Mouse (Mus musculus): Measurements from ENCODE around the gene Krtap4-7. TPM values are rescaled to one million over a fixed set of nuclear protein-coding genes. Genes with fewer than 3 reads are reported as not detected.

Krtap4-7 gene
- polyA plus RNA-seq, 1 experiment from 2014 or later, result not detected

Other genes starting within 250 kb of the Krtap4-7 start
- not detected in 2 replicates for gene Krt12, start 221.8 kb downstream of the Krtap4-7 start, polyA plus RNA-seq (2015; fragmentation: Nextera tagmentation; extraction: Ambion mirVana)
- 64.3 and 72.9 TPM in 2 replicates for gene Krt20, start 205.9 kb downstream of the Krtap4-7 start, polyA plus RNA-seq (2015; fragmentation: Nextera tagmentation; extraction: Ambion mirVana)
- 12.2 and 13.1 TPM in 2 replicates for gene Krt23, start 151.0 kb downstream of the Krtap4-7 start, polyA plus RNA-seq (2015; fragmentation: Nextera tagmentation; extraction: Ambion mirVana)
- not detected in 2 replicates for gene Krt39, start 122.8 kb downstream of the Krtap4-7 start, polyA plus RNA-seq (2015; fragmentation: Nextera tagmentation; extraction: Ambion mirVana)
- not detected in 2 replicates for gene Krt40, start 100.9 kb downstream of the Krtap4-7 start, polyA plus RNA-seq (2015; fragmentation: Nextera tagmentation; extraction: Ambion mirVana)
- gene Krtap3-3, start 93.2 kb downstream of the Krtap4-7 start, polyA plus RNA-seq (2015; fragmentation: Nextera tagmentation; extraction: Ambion mirVana), result not detected in 2 replicates
- not detected in 2 replicates for gene Krtap3-2, start 87.2 kb downstream of the Krtap4-7 start, polyA plus RNA-seq (2015; fragmentation: Nextera tagmentation; extraction: Ambion mirVana)
- not detected in 2 replicates for gene Gm11939, start 84.6 kb downstream of the Krtap4-7 start, polyA plus RNA-seq (2015; fragmentation: Nextera tagmentation; extraction: Ambion mirVana)
- gene Krtap3-1, start 77.5 kb downstream of the Krtap4-7 start, polyA plus RNA-seq (2015; fragmentation: Nextera tagmentation; extraction: Ambion mirVana), result 0.30 TPM in 1 of 2 replicates, not detected in the other
- not detected in 2 replicates for gene Krtap1-5, start 63.1 kb downstream of the Krtap4-7 start, polyA plus RNA-seq (2015; fragmentation: Nextera tagmentation; extraction: Ambion mirVana)
- not detected in 2 replicates for gene Krtap1-4, start 60.4 kb downstream of the Krtap4-7 start, polyA plus RNA-seq (2015; fragmentation: Nextera tagmentation; extraction: Ambion mirVana)
- gene Krtap1-3, start 52.8 kb downstream of the Krtap4-7 start, polyA plus RNA-seq (2015; fragmentation: Nextera tagmentation; extraction: Ambion mirVana), result not detected in 2 replicates
- not detected in 2 replicates for gene Krtap9-3, start 46.0 kb downstream of the Krtap4-7 start, polyA plus RNA-seq (2015; fragmentation: Nextera tagmentation; extraction: Ambion mirVana)
- gene Gm11938, start 40.8 kb downstream of the Krtap4-7 start, polyA plus RNA-seq (2015; fragmentation: Nextera tagmentation; extraction: Ambion mirVana), result not detected in 2 replicates
- not detected in 2 replicates for gene Gm11937, start 33.9 kb downstream of the Krtap4-7 start, polyA plus RNA-seq (2015; fragmentation: Nextera tagmentation; extraction: Ambion mirVana)
- gene Krtap2-4, start 29.2 kb downstream of the Krtap4-7 start, polyA plus RNA-seq (2015; fragmentation: Nextera tagmentation; extraction: Ambion mirVana), result not detected in 2 replicates
- not detected in 2 replicates for gene Gm11562, start 23.7 kb downstream of the Krtap4-7 start, polyA plus RNA-seq (2015; fragmentation: Nextera tagmentation; extraction: Ambion mirVana)
- not detected in 2 replicates for gene Krtap4-1, start 15.9 kb downstream of the Krtap4-7 start, polyA plus RNA-seq (2015; fragmentation: Nextera tagmentation; extraction: Ambion mirVana)
- gene Krtap4-2, start 9.0 kb downstream of the Krtap4-7 start, polyA plus RNA-seq (2015; fragmentation: Nextera tagmentation; extraction: Ambion mirVana), result not detected in 2 replicates
- gene Gm11555, start 6.1 kb upstream of the Krtap4-7 start, polyA plus RNA-seq (2015; fragmentation: Nextera tagmentation; extraction: Ambion mirVana), result not detected in 2 replicates
- gene Gm11563, start 14.9 kb upstream of the Krtap4-7 start, polyA plus RNA-seq (2015; fragmentation: Nextera tagmentation; extraction: Ambion mirVana), result not detected in 2 replicates
- not detected in 2 replicates for gene Krtap4-6, start 21.9 kb upstream of the Krtap4-7 start, polyA plus RNA-seq (2015; fragmentation: Nextera tagmentation; extraction: Ambion mirVana)
- not detected in 2 replicates for gene Gm14190, start 46.7 kb upstream of the Krtap4-7 start, polyA plus RNA-seq (2015; fragmentation: Nextera tagmentation; extraction: Ambion mirVana)
- not detected in 2 replicates for gene Gm14180, start 90.2 kb upstream of the Krtap4-7 start, polyA plus RNA-seq (2015; fragmentation: Nextera tagmentation; extraction: Ambion mirVana)
- gene Gm11595, start 128.8 kb upstream of the Krtap4-7 start, polyA plus RNA-seq (2015; fragmentation: Nextera tagmentation; extraction: Ambion mirVana), result not detected in 2 replicates
- gene Krtap4-8, start 136.6 kb upstream of the Krtap4-7 start, polyA plus RNA-seq (2015; fragmentation: Nextera tagmentation; extraction: Ambion mirVana), result not detected in 2 replicates
- not detected in 2 replicates for gene Krtap4-9, start 141.1 kb upstream of the Krtap4-7 start, polyA plus RNA-seq (2015; fragmentation: Nextera tagmentation; extraction: Ambion mirVana)
- not detected in 2 replicates for gene Gm11596, start 149.4 kb upstream of the Krtap4-7 start, polyA plus RNA-seq (2015; fragmentation: Nextera tagmentation; extraction: Ambion mirVana)
- gene Gm11569, start 154.8 kb upstream of the Krtap4-7 start, polyA plus RNA-seq (2015; fragmentation: Nextera tagmentation; extraction: Ambion mirVana), result not detected in 2 replicates
- gene Gm11554, start 160.4 kb upstream of the Krtap4-7 start, polyA plus RNA-seq (2015; fragmentation: Nextera tagmentation; extraction: Ambion mirVana), result not detected in 2 replicates
- not detected in 2 replicates for gene Krtap4-13, start 165.8 kb upstream of the Krtap4-7 start, polyA plus RNA-seq (2015; fragmentation: Nextera tagmentation; extraction: Ambion mirVana)
- gene Gm11564, start 171.6 kb upstream of the Krtap4-7 start, polyA plus RNA-seq (2015; fragmentation: Nextera tagmentation; extraction: Ambion mirVana), result not detected in 2 replicates
- not detected in 2 replicates for gene 2300003K06Rik, start 194.0 kb upstream of the Krtap4-7 start, polyA plus RNA-seq (2015; fragmentation: Nextera tagmentation; extraction: Ambion mirVana)
- gene Krtap4-16, start 207.5 kb upstream of the Krtap4-7 start, polyA plus RNA-seq (2015; fragmentation: Nextera tagmentation; extraction: Ambion mirVana), result not detected in 2 replicates
- not detected in 2 replicates for gene Gm11568, start 213.8 kb upstream of the Krtap4-7 start, polyA plus RNA-seq (2015; fragmentation: Nextera tagmentation; extraction: Ambion mirVana)
- gene Gm11559, start 220.4 kb upstream of the Krtap4-7 start, polyA plus RNA-seq (2015; fragmentation: Nextera tagmentation; extraction: Ambion mirVana), result not detected in 2 replicates
- not detected in 2 replicates for gene Krtap9-1, start 229.3 kb upstream of the Krtap4-7 start, polyA plus RNA-seq (2015; fragmentation: Nextera tagmentation; extraction: Ambion mirVana)
- gene Gm11567, start 235.1 kb upstream of the Krtap4-7 start, polyA plus RNA-seq (2015; fragmentation: Nextera tagmentation; extraction: Ambion mirVana), result not detected in 2 replicates

Data from intestine, embryonic 15.5 days (tissue).